Mouse (Mus musculus) neural tube, embryonic 14.5 days (tissue): ENCODE results near the gene Epha8. TPM values are rescaled to one million over a fixed set of nuclear protein-coding genes. Genes with fewer than 3 reads are reported as not detected.

ENCODE experiments used
- polyA plus RNA-seq: library from polyadenylated mRNA; unstranded; fragments of >200 nt; fragmentation: Nextera tagmentation; extraction: Ambion mirVana; gene quantifications from 2 replicates; pipeline ENCODE4 v1.2.1, GENCODE M21; 2014

The Epha8 gene
- polyA plus RNA-seq, 1 experiment from 2014 or later, result 9.9 TPM

Other genes starting within 250 kb of the Epha8 start
- 19.6 and 24.7 TPM in 2 replicates for gene Ephb2, start 120.8 kb downstream of the Epha8 start, polyA plus RNA-seq
- gene C1qb, start 70.6 kb downstream of the Epha8 start, polyA plus RNA-seq, result 28.2 and 49.7 TPM in 2 replicates
- 15.3 and 25.2 TPM in 2 replicates for gene C1qc, start 63.8 kb downstream of the Epha8 start, polyA plus RNA-seq
- gene C1qa, start 58.0 kb downstream of the Epha8 start, polyA plus RNA-seq, result 19.6 and 29.3 TPM in 2 replicates
- 4.7 and 4.8 TPM in 2 replicates for gene Zbtb40, start 92.0 kb upstream of the Epha8 start, polyA plus RNA-seq